Mouse (Mus musculus) gastrocnemius, postnatal 25 days (tissue): Measurements from ENCODE around the gene Gm45623. TPM values are rescaled to one million over a fixed set of nuclear protein-coding genes. Genes with fewer than 3 reads are reported as not detected.

Experiments
- DNase-seq: peaks from one replicate; pipeline ENCODE4 v3.0.0; 2022
- total RNA-seq, 2 experiments: library from RNA; stranded (reverse); gene quantifications; 1 replicate in 1 of 2; 2 replicates in 1 of 2; pipeline ENCODE4 v1.2.3; 2021

Gm45623 gene
- total RNA-seq, 2 experiments from 2014 or later: not detected

GRCm38 (mm10) chr13:56752474-56753191 lies 994 bp downstream of the Gm45623 start:
- DNase-seq: no peak

- DNase-seq: no peak
Observed at GRCm38 (mm10) chr13:56751774-56752173, 1.9 kb downstream of the Gm45623 start.

GRCm38 (mm10) chr13:56749377-56749776 lies 4.2 kb downstream of the Gm45623 start:
- no peak for DNase-seq

DNA sequence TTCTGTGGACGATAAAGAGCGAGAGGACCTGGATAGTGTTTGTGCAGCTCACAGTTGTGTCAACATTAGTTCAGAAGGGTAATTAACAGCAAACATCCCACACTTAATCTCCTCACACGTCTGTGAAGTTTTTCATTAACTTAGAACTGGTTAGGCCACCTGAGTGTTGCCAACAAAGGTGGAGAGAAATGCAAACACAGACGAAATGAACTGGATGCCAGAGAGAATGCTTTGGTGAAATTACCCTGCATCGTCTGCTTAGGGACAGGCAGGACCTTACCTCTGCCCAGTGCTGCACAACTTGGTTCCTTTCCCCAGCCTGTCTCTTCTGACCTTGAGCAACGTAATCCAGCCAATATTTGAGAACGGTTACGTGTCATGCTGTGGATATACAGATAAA lies 6.1 kb downstream of the Gm45623 start:
- no peak for DNase-seq

GRCm38 (mm10) chr13:56746739-56747532 lies 6.7 kb downstream of the Gm45623 start:
- no peak for DNase-seq

- no peak for DNase-seq
Observed at GRCm38 (mm10) chr13:56742325-56742901, 11.2 kb downstream of the Gm45623 start.

GRCm38 (mm10) chr13:56741691-56742090 lies 11.9 kb downstream of the Gm45623 start:
- no peak for DNase-seq

- no peak for DNase-seq
Observed at GRCm38 (mm10) chr13:56740496-56740895, 13.1 kb downstream of the Gm45623 start.

- no peak for DNase-seq
Observed at GRCm38 (mm10) chr13:56739556-56739955, 14.1 kb downstream of the Gm45623 start.

GRCm38 (mm10) chr13:56735212-56735875 lies 18.3 kb downstream of the Gm45623 start:
- DNase-seq: no peak

DNA sequence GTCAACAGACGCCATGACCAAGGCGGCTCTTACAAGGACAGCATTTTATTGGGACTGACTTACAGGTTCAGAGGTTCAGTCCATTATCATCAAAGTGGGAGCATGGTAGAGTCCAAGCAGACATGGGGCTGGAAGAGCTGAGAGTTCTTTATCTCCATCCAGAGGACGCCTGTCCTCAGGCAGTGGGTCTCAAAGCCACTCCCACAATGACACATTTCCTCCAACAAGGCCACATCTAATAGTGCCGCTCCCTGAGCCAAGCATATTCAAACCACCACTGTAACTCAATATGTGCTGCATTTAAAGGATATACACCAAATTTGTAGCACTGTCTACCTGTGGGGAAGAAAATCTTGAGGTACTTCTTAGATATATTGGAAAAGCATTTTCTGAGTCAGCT lies 19.0 kb downstream of the Gm45623 start:
- no peak for DNase-seq

DNA sequence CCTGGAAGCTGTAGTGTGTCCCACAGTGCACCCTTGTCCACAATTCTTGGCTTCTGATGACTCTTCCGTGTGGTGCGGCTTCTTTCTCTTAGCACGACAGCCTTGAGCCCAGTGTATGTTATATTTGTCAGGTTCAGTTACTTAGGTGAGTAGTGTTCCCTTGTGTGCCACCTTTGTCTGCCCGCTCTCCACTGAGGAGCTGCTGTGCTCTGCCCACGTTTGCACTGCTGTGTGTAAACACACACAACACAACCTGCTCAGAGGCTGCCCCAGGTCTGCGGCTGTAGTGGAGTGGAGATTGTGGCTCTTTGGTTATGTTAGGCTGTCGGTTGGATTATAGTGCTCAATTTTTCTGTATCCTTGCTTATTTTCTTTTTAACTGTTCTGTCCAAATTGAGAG lies 24.6 kb downstream of the Gm45623 start:
- DNase-seq: no peak

DNA sequence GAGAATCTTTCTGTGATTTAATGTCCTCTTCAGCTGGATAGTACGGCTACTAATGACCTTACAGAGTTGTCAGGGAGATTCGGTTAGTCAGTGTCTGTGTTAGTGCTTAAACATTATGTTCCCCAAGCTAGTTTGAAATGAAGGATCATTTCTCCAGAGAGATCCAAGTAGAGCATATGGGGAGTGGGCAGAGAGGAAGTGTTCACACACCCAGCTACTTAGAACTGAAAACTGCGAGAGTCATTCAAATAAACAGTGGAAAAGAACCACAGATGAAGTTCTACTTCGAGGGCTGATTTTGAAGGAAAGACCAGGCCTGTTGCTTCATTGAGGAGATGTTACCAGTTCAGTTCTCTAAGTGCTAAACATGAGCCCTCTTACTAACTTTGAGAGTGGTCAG lies 27.1 kb downstream of the Gm45623 start:
- no peak for DNase-seq

DNA sequence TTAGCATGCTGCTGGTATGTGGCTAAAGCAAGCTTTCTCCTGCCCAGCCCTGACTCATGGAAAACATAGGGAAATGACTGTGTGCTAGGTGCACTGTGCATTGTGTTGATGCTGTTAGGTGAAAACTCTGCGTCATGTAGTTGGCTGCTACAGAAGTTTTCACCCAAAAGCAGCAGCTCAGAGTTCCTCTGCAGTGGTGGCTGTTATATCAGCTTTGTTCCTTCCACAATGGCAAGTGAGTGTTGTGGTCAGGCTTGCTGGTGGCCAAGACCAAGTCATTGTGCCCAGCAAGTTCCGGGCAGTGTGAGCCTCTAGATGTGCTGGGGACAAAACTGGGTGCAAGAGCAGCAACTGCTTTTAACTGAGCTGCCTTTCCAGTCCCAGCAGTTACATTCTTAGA lies 41.4 kb downstream of the Gm45623 start:
- no peak for DNase-seq

GRCm38 (mm10) chr13:56710620-56711019 lies 43.0 kb downstream of the Gm45623 start:
- no peak for DNase-seq

DNA sequence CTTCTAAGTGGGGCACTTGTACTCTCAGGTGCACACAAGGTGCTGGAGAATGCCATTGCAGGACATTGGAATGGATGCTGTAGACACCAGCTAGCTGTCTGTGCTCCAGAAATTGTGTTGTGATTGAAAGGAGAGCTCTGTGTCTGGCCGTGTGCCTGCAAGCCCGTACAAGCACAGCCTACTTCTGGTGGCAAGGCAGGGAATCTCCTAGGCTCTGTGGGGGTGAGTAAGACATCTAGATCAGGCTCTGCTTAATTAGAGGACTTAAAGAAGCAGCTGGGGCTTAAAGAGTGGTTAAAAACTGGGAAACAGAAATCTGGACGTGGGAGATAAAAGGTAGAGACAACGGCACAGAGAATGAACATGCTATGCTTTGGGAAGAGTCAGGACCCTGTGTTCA lies 46.0 kb downstream of the Gm45623 start:
- no peak for DNase-seq

DNA sequence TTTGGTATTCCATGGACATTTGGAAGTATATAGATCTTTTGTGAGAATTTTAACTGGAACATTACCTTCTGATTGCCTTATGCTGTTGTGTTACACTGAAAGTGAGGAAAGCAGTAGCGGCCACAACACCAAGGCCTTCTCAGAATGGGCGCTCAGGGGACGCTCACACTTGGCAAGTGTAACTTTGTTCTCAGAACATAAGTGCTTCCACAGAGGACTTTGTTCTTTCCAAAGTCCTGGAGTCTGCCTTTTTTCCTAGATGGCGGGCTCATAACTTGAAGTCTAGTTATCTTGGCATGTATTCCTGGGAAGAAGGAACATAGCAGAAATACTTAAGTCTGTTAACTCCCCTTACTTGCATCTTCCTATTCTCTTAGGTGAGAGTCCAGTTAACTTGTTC lies 46.5 kb downstream of the Gm45623 start:
- DNase-seq: no peak

GRCm38 (mm10) chr13:56704596-56704995 lies 49.0 kb downstream of the Gm45623 start:
- DNase-seq: no peak

- DNase-seq: peak; percentile 16
Observed at GRCm38 (mm10) chr13:56703871-56704321, 49.7 kb downstream of the Gm45623 start.

DNA sequence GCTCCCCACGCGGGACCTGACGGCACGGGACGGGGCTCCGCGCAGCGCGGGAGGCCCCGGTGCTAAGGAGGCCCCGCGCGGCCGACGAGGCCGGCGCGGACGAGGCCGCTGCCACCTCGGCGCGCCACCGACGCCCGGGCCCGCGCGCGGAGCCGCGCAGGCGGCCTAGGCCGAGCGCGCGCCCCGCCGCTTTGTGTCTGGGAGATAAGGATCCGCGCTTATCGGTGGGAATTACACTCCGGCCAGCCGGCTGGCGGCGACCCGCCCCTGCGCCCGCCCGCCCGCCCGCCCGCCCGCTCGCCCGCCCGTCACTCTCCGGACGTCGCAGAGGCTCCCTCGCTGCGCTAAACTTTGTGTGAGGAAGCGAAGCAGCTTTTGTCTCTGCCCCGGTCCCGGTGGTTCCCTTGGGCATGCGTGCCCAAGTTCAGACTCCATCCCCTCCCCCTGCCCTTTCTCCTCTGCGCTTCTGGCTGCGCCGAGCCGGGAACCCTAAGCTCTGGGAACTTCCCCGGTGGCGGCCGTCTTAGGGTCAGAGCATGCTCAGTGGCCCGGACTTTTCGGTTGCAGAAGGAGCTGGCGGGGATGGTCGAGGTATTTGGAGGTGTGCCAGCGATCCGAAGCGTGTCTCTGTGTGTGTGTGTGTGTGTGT lies 50.3 kb downstream of the Gm45623 start:
- peak; percentile 72 for DNase-seq

DNA sequence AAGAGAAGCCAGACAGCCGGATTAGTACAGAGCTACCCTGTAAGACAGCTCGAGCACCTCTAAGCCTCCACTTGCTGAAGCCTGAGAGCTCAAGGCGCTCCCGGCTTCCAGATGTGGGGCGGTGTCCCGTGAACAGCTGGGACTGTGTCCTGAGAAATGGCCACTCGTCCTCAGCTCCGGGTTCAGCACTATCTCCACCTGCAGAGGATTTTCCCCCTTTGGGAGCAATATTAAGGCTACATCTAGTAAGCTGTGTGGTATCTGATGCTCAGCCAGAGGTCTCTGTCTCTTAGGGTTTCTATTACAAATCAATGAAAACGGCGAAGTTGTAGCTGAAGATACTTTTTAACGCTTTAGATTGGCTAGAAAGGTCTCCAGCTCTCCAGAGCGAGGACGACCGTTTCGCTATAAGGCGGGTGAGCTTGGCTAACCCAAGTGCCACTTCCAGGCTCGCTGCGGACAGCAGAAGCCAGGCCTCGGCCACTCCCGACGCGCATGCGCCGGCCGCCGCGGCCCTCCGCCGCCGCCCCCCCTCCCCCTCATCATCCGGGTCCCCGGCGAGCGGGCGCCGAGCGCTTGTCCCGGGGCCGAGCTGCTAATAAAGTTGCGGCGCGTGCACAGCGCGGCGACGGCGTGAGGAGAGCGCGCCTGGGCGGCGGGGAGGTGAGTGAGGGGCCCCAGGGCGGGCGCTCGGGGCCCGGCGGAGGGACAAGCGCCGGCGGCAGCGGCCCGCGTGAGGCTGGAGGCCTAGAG lies 51.0 kb downstream of the Gm45623 start, which contains the start of gene Smad5:
Gene Smad5, plus strand, starts transcription at position 542 of the 753 bp plus-strand sequence.
- DNase-seq: peak; percentile 94
